Mouse (Mus musculus): Measurements from ENCODE around the gene Tbx19. TPM values are rescaled to one million over a fixed set of nuclear protein-coding genes. Genes with fewer than 3 reads are reported as not detected.

Tbx19 gene
- polyA plus RNA-seq, 1 experiment from 2014 or later, result not detected

- no peaks in the 10 kb centered on the region for H3K4me1 ChIP-seq (replicated peaks)
- no peak for ATAC-seq (ENCODE audit: low FRiP score)
- no peak overlapping the region for H3K27ac ChIP-seq
- WGBS, result 82% methylated on average over 6 of the region's 6 CpGs
- H3K27me3 ChIP-seq, result no peaks in the 10 kb centered on the region
- no peak overlapping the region for H3K4me2 ChIP-seq
- H3K4me3 ChIP-seq, result no peak overlapping the region
- H3K9me3 ChIP-seq, result no peaks in the 10 kb centered on the region
- no peak overlapping the region for H3K9ac ChIP-seq
- H3K36me3 ChIP-seq, result no peaks in the 10 kb centered on the region
Observed at GRCm38 (mm10) chr1:165178075-165178474, 17.5 kb upstream of the Tbx19 start.

GRCm38 (mm10) chr1:165174059-165174616 lies 13.6 kb upstream of the Tbx19 start:
- Histone ChIP-seq H3K9ac (no peak overlapping the region), H3K27me3 (no peaks in the 10 kb centered on the region), H3K4me2 (no peak overlapping the region), H3K4me3 (no peak overlapping the region), H3K27ac (no peak overlapping the region), H3K4me1 (replicated peaks) (no peaks in the 10 kb centered on the region), H3K9me3 (no peaks in the 10 kb centered on the region), H3K36me3 (no peaks in the 10 kb centered on the region)
- WGBS, result 71% methylated on average over 9 of the region's 9 CpGs
- no peak for ATAC-seq (ENCODE audit: low FRiP score)

GRCm38 (mm10) chr1:165171277-165171676 lies 10.7 kb upstream of the Tbx19 start:
- ATAC-seq (ENCODE audit: low FRiP score), result no peak
- no peak overlapping the region for H3K4me2 ChIP-seq
- no peaks in the 10 kb centered on the region for H3K4me1 ChIP-seq (replicated peaks)
- H3K27ac ChIP-seq, result no peak overlapping the region
- no peak overlapping the region for H3K4me3 ChIP-seq
- H3K36me3 ChIP-seq, result no peaks in the 10 kb centered on the region
- no peak overlapping the region for H3K9ac ChIP-seq
- 85% methylated on average over 8 of the region's 8 CpGs for WGBS
- no peaks in the 10 kb centered on the region for H3K9me3 ChIP-seq
- no peaks in the 10 kb centered on the region for H3K27me3 ChIP-seq

- Histone ChIP-seq H3K27me3 (no peaks in the 10 kb centered on the region), H3K4me2 (no peak overlapping the region), H3K9me3 (no peaks in the 10 kb centered on the region), H3K9ac (no peak overlapping the region), H3K27ac (no peak overlapping the region), H3K36me3 (no peaks in the 10 kb centered on the region), H3K4me1 (replicated peaks) (no peaks in the 10 kb centered on the region), H3K4me3 (no peak overlapping the region)
- no peak for ATAC-seq (ENCODE audit: low FRiP score)
- 86% methylated on average over 5 of the region's 5 CpGs for WGBS
Observed at GRCm38 (mm10) chr1:165170157-165170556, 9.6 kb upstream of the Tbx19 start.

- Histone ChIP-seq H3K27ac (no peak overlapping the region), H3K36me3 (no peaks in the 10 kb centered on the region), H3K4me2 (no peak overlapping the region), H3K4me1 (replicated peaks) (no peaks in the 10 kb centered on the region), H3K9ac (no peak overlapping the region), H3K4me3 (no peak overlapping the region), H3K27me3 (no peaks in the 10 kb centered on the region), H3K9me3 (no peaks in the 10 kb centered on the region)
- no peak for ATAC-seq (ENCODE audit: low FRiP score)
- whole genome bisulfite sequencing, result 81% methylated on average over 3 of the region's 3 CpGs
Observed at GRCm38 (mm10) chr1:165169462-165169861, 8.9 kb upstream of the Tbx19 start.

GRCm38 (mm10) chr1:165164920-165165319 lies 4.3 kb upstream of the Tbx19 start:
- ATAC-seq (ENCODE audit: low FRiP score), result no peak
- no peaks in the 10 kb centered on the region for H3K36me3 ChIP-seq
- no peak overlapping the region for H3K4me3 ChIP-seq
- H3K4me2 ChIP-seq, result no peak overlapping the region
- WGBS, result 87% methylated on average over 6 of the region's 6 CpGs
- no peak overlapping the region for H3K27ac ChIP-seq
- no peaks in the 10 kb centered on the region for H3K27me3 ChIP-seq
- H3K4me1 ChIP-seq (replicated peaks), result no peaks in the 10 kb centered on the region
- H3K9me3 ChIP-seq, result no peaks in the 10 kb centered on the region
- H3K9ac ChIP-seq, result no peak overlapping the region

- Histone ChIP-seq H3K9me3 (no peaks in the 10 kb centered on the region), H3K27ac (no peak overlapping the region), H3K9ac (no peak overlapping the region), H3K4me2 (no peak overlapping the region), H3K36me3 (no peaks in the 10 kb centered on the region), H3K4me3 (no peak overlapping the region), H3K4me1 (replicated peaks) (no peaks in the 10 kb centered on the region), H3K27me3 (no peaks in the 10 kb centered on the region)
- WGBS, result 76% methylated on average over 10 of the region's 10 CpGs
- no peak for ATAC-seq (ENCODE audit: low FRiP score)
Observed at GRCm38 (mm10) chr1:165158841-165159240, 1.7 kb downstream of the Tbx19 start.

- H3K9me3 ChIP-seq, result no peaks in the 10 kb centered on the region
- no peak overlapping the region for H3K4me2 ChIP-seq
- H3K27me3 ChIP-seq, result no peaks in the 10 kb centered on the region
- WGBS, result 87% methylated on average over 4 of the region's 4 CpGs
- H3K9ac ChIP-seq, result no peak overlapping the region
- no peak for ATAC-seq (ENCODE audit: low FRiP score)
- H3K36me3 ChIP-seq, result no peaks in the 10 kb centered on the region
- no peaks in the 10 kb centered on the region for H3K4me1 ChIP-seq (replicated peaks)
- H3K4me3 ChIP-seq, result no peak overlapping the region
- no peak overlapping the region for H3K27ac ChIP-seq
Observed at GRCm38 (mm10) chr1:165154162-165154561, 6.4 kb downstream of the Tbx19 start.

- 84% methylated on average over 8 of the region's 8 CpGs for WGBS
- ATAC-seq (ENCODE audit: low FRiP score), result no peak
- no peaks in the 10 kb centered on the region for H3K27me3 ChIP-seq
Observed at GRCm38 (mm10) chr1:165151216-165151615, 9.4 kb downstream of the Tbx19 start.

GRCm38 (mm10) chr1:165142343-165142916 lies 18.1 kb downstream of the Tbx19 start:
- no peak overlapping the region for H3K4me3 ChIP-seq
- H3K4me1 ChIP-seq (replicated peaks), result no peaks in the 10 kb centered on the region
- H3K36me3 ChIP-seq, result no peaks in the 10 kb centered on the region
- H3K27ac ChIP-seq, result no peak overlapping the region
- H3K4me2 ChIP-seq, result no peak overlapping the region
- H3K9ac ChIP-seq, result no peak overlapping the region
- no peaks in the 10 kb centered on the region for H3K9me3 ChIP-seq
- no peaks in the 10 kb centered on the region for H3K27me3 ChIP-seq
- no peak for ATAC-seq (ENCODE audit: low FRiP score)
- WGBS, result 84% methylated on average over 12 of the region's 12 CpGs

More at GRCm38 (mm10) chr1:165151216-165151615, 9.4 kb downstream of the Tbx19 start:
- H3K36me3 ChIP-seq, result no peaks in the 10 kb centered on the region
- no peaks in the 10 kb centered on the region for H3K9me3 ChIP-seq
- H3K4me3 ChIP-seq, result no peak overlapping the region
- H3K9ac ChIP-seq, result no peak overlapping the region
- no peak overlapping the region for H3K4me2 ChIP-seq
- no peak overlapping the region for H3K27ac ChIP-seq
- H3K4me1 ChIP-seq (replicated peaks), result no peaks in the 10 kb centered on the region

GRCm38 (mm10) chr1:165140227-165140626 lies 20.3 kb downstream of the Tbx19 start:
- 90% methylated on average over 3 of the region's 3 CpGs for WGBS
- no peak for ATAC-seq (ENCODE audit: low FRiP score)

GRCm38 (mm10) chr1:165133858-165134257 lies 26.7 kb downstream of the Tbx19 start:
- Histone ChIP-seq H3K9me3 (no peaks in the 10 kb centered on the region), H3K36me3 (no peaks in the 10 kb centered on the region), H3K27me3 (no peaks in the 10 kb centered on the region), H3K9ac (no peak overlapping the region; the same call in 1 of the 2 replicates), H3K4me1 (replicated peaks) (no peaks in the 10 kb centered on the region), H3K27ac (no peak overlapping the region), H3K4me2 (no peak overlapping the region), H3K4me3 (no peak overlapping the region)
- no peak for ATAC-seq (ENCODE audit: low FRiP score)
- 83% methylated on average over 2 of the region's 2 CpGs for WGBS

More at GRCm38 (mm10) chr1:165140227-165140626, 20.3 kb downstream of the Tbx19 start:
- H3K4me3 ChIP-seq, result no peak overlapping the region
- no peaks in the 10 kb centered on the region for H3K4me1 ChIP-seq (replicated peaks)
- no peak overlapping the region for H3K27ac ChIP-seq
- H3K36me3 ChIP-seq, result no peaks in the 10 kb centered on the region
- H3K9me3 ChIP-seq, result no peaks in the 10 kb centered on the region
- H3K4me2 ChIP-seq, result no peak overlapping the region
- no peak overlapping the region for H3K9ac ChIP-seq
- H3K27me3 ChIP-seq, result no peaks in the 10 kb centered on the region

GRCm38 (mm10) chr1:165133279-165133678 lies 27.3 kb downstream of the Tbx19 start:
- no peak overlapping the region for H3K27ac ChIP-seq
- no peak overlapping the region for H3K4me2 ChIP-seq
- ATAC-seq (ENCODE audit: low FRiP score), result no peak
- H3K4me1 ChIP-seq (replicated peaks), result no peaks in the 10 kb centered on the region
- 69% methylated on average over 5 of the region's 5 CpGs for WGBS
- H3K36me3 ChIP-seq, result no peaks in the 10 kb centered on the region
- H3K4me3 ChIP-seq, result no peak overlapping the region
- no peaks in the 10 kb centered on the region for H3K9me3 ChIP-seq
- no peak overlapping the region; the same call in 1 of the 2 replicates for H3K9ac ChIP-seq
- no peaks in the 10 kb centered on the region for H3K27me3 ChIP-seq
